Mouse (Mus musculus) heart, adult 2 months (tissue): ENCODE data around the gene Hoxa6. TPM values are rescaled to one million over a fixed set of nuclear protein-coding genes. Genes with fewer than 3 reads are reported as not detected.

ENCODE experiments used
- DNase-seq, 2 experiments: peaks; one replicate each; pipeline ENCODE4 v3.0.0; 2021
- H3K27ac ChIP-seq: fragments of 200-600 bp; 2 replicates; pipeline ENCODE4 v1.8.1; 2022
- H3K27me3 ChIP-seq: fragments of 200-500 bp; 2 replicates; pipeline ENCODE4 v1.6.1; 2012; ENCODE audit warnings: mild to moderate bottlenecking, low read length, inconsistent platforms, mixed read lengths; ENCODE audit not compliant: control insufficient read depth, insufficient read depth
- H3K36me3 ChIP-seq: fragments of 200-500 bp; 2 replicates; pipeline ENCODE4 v1.6.1; 2012; ENCODE audit warnings: low read length, inconsistent platforms; ENCODE audit not compliant: control insufficient read depth, insufficient read depth
- H3K4me1 ChIP-seq: fragments of 200-500 bp; 2 replicates; pipeline ENCODE4 v1.6.1; 2011; ENCODE audit warnings: low read length; ENCODE audit not compliant: control insufficient read depth, insufficient read depth
- H3K4me3 ChIP-seq: fragments of 200-600 bp; 2 replicates; pipeline ENCODE4 v1.8.1; 2022
- H3K79me2 ChIP-seq: fragments of 200-500 bp; replicated peaks from 2 replicates; pipeline ENCODE4 v1.6.1; 2012; ENCODE audit warnings: mild to moderate bottlenecking, inconsistent platforms, low read length, moderate library complexity, mixed read lengths; ENCODE audit not compliant: control insufficient read depth, insufficient read depth
- H3K9ac ChIP-seq: fragments of 200-500 bp; 2 replicates; pipeline ENCODE4 v1.6.1; 2012; ENCODE audit warnings: low read depth, mild to moderate bottlenecking, control low read depth, inconsistent platforms, low read length, mixed read lengths
- CTCF ChIP-seq: fragments of 200-600 bp; IDR thresholded peaks from 2 replicates; pipeline ENCODE4 v1.8.1; 2022; ENCODE audit warnings: antibody characterized with exemption, mild to moderate bottlenecking, moderate library complexity
- EP300 ChIP-seq: fragments of 200-500 bp; IDR thresholded peaks from 2 replicates; pipeline ENCODE4 v1.6.1; 2011; ENCODE audit warnings: low read depth, low read length, control low read depth; ENCODE audit not compliant: insufficient read depth
- POLR2A ChIP-seq: fragments of 200-500 bp; IDR thresholded peaks from 2 replicates; pipeline ENCODE4 v1.6.1; 2011; ENCODE audit warnings: mild to moderate bottlenecking, low read depth, low read length, control low read depth; ENCODE audit not compliant: insufficient read depth
- WGBS: fragments of 180-500 bp; shearing (Covaris S2); methylation state at CpG from one replicate; pipeline ENCODE4 v1.1.7; 2018; 5-methylcytosine and 5-hydroxymethylcytosine counted together
- intact Hi-C: fragments of 180-260 bp; cut with DNase I; formaldehyde crosslinking; loops from one replicate; pipeline ENCODE4 v1.15.1; 2025
- polyA plus RNA-seq: library from polyadenylated mRNA; depleted of rRNA; stranded (reverse); fragments of >200 nt; gene quantifications from 2 replicates; pipeline ENCODE4 v1.2.3, GENCODE M21; 2012
- total RNA-seq, 2 experiments: library from RNA; stranded (reverse); gene quantifications; 2 replicates each; pipeline ENCODE4 v1.2.3; 2021

Gene Hoxa6
- total and polyA plus RNA-seq, 3 experiments = not detected

DNA sequence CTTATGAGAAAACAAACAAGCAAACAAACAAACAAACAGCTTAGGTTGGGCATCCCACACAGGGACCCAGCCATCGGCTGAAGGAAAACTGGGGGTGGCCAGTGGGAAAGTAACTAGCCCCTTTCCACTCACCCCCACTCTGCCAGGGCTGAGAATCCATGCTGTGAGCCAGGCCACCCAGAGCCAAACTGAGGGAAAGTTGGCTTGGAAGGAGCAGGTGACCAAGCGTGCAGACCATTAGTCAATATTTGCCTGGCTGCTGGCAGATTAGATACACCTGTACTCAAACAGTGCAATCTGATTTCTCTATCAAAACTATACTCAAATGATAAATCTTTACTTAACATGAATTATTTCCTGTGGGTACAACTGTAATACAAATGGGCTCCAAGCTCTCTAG lies 26.5 kb downstream of the Hoxa6 start:
- WGBS = 39% methylated on average over 2 of the region's 2 CpGs
- no peaks in the 10 kb centered on the region for H3K36me3 ChIP-seq
- H3K4me1 ChIP-seq = no peaks in the 10 kb centered on the region
- TF ChIP-seq CTCF (no peak), POLR2A (no peak), EP300 (no peak)
- no peak overlapping the region for H3K4me3 ChIP-seq
- H3K9ac ChIP-seq = no peak overlapping the region
- DNase-seq = no peak
- intact Hi-C loops = no loop called here
- H3K79me2 ChIP-seq = no peaks in the 10 kb centered on the region
- H3K27me3 ChIP-seq = peaks cover 16% of the 10 kb centered on the region
- no peak overlapping the region for H3K27ac ChIP-seq

DNA sequence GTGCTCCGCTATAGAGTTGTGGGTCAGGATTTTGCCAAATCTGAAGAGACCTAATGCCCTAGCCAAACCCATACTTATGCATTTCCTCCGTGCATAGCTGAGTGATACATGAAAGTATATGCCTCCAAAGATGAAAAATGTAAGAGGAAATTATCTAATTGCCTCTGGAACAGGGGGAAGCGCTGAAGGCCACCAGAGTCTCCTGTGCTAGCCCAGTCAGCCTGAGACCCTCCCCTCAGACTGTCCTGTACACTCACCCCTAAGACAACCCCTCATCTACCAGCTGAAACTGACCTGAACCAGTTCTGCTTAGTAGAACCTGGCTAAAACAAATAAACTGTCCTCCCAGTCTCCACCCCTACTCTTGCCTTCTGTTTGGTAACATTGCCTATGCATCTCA lies 27.8 kb downstream of the Hoxa6 start:
- no peak overlapping the region for H3K4me3 ChIP-seq

DNA sequence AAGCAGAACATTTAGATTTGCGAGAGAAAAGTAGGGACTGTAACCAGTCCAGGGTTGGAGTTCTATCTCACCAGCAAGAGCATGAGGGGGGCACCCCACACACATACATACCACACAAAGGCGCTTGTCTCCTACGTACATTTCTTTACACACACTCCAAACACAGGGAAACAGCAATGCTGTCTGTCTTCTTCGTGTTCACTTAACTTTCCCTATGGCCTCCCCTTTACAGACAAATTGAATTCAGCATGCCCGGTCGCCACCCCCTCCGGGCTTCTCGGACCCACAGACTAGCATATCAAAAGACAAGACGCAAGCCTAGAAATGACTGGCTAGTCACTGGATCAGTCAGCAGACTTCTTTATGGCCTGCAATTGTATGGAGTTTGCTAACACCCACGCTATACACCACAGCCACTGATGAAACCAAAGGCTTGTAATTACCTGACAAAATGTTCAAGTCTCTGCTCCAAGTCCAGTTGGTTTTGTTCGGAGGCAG lies 28.3 kb downstream of the Hoxa6 start:
- H3K27ac ChIP-seq = peak overlapping the region; percentile 12; the same call in 1 of the 2 replicates

More for the DNA sequence above, 27.8 kb downstream of the Hoxa6 start:
- Histone ChIP-seq H3K27ac (no peak overlapping the region), H3K4me1 (no peaks in the 10 kb centered on the region), H3K36me3 (no peaks in the 10 kb centered on the region), H3K79me2 (no peaks in the 10 kb centered on the region), H3K9ac (no peak overlapping the region), H3K27me3 (peaks cover 14% of the 10 kb centered on the region)
- TF ChIP-seq CTCF (no peak), EP300 (no peak), POLR2A (no peak)
- 32% methylated on average over 3 of the region's 3 CpGs for WGBS
- intact Hi-C loops = no loop called here
- no peak for DNase-seq

DNA sequence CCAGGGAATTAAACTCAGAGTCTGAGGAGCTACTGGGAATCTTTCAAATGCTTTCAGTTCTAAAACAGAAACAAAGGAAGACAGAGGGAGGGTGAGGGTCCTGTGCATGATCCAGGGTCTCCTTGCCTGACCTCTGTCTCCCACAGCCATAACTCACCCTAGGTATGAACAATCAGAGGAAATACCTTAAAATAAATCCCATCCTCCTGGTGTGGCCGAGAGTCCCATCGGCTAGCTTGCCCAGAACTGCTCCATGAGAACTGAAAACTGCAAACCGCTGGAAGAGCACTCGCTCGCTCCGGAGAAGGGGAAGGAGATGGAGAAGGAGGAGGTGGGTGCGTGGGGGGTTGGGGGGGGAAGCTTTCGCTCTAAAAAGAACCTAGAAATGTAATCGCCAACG lies 28.8 kb downstream of the Hoxa6 start:
- TF ChIP-seq CTCF = no peak
- no peak for TF ChIP-seq POLR2A
- no peak for TF ChIP-seq EP300
- Histone ChIP-seq H3K27me3 (peaks cover 16% of the 10 kb centered on the region), H3K4me1 (no peaks in the 10 kb centered on the region), H3K79me2 (no peaks in the 10 kb centered on the region), H3K36me3 (no peaks in the 10 kb centered on the region), H3K4me3 (peak overlapping the region; percentile 16; the same call in 1 of the 2 replicates), H3K9ac (no peak overlapping the region), H3K27ac (peak overlapping the region; percentile 26)
- no peak for DNase-seq
- 9% methylated on average over 10 of the region's 10 CpGs for WGBS
- intact Hi-C loops = no loop called here

More for the DNA sequence above, 28.3 kb downstream of the Hoxa6 start:
- H3K79me2 ChIP-seq = no peaks in the 10 kb centered on the region
- H3K36me3 ChIP-seq = no peaks in the 10 kb centered on the region
- no peak for TF ChIP-seq CTCF
- no peak for TF ChIP-seq EP300
- no peak for TF ChIP-seq POLR2A
- H3K4me1 ChIP-seq = no peaks in the 10 kb centered on the region
- no peak overlapping the region for H3K9ac ChIP-seq
- DNase-seq = no peak
- H3K4me3 ChIP-seq = peak overlapping the region; percentile 16; the same call in 1 of the 2 replicates
- WGBS = 16% methylated on average over 11 of the region's 11 CpGs
- intact Hi-C loops = no loop called here
- H3K27me3 ChIP-seq = peaks cover 15% of the 10 kb centered on the region

DNA sequence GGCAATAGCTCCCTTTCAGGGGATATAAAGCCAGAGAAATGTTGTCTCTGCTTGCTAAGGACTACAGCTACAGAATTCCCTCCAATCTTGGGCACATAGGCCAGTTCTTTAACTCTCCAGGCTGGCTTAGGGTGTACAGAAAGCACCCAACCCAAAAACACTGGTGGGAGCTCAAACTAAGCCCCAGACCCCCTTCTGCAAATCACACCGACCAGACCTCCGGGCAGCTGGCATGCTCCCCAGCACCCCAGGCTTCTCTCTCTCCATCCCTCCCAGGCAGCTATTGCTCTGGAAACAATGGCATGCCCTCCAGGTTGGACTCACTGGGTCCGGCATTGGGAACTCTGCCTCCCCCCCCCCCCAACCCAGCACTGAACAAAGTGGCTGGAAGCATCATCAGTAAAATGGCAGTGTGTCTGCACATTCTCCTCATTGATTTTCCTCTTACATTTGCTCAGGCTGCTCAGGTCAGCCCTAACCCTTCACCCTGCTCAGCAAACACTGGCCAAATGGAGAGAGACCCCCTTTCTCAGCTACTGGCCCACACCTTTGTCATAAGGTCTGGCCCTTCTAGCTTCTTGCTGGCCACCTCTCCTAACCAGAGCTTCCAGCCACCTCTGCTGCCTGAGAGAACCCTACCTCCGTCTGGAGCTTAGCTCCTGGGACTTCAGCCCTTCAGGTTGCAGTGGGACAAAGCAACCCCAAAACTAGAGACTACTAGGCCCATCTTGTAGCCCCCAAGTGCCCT lies 29.4 kb downstream of the Hoxa6 start:
- H3K9ac ChIP-seq = no peak overlapping the region
- intact Hi-C loops = no loop called here

DNA sequence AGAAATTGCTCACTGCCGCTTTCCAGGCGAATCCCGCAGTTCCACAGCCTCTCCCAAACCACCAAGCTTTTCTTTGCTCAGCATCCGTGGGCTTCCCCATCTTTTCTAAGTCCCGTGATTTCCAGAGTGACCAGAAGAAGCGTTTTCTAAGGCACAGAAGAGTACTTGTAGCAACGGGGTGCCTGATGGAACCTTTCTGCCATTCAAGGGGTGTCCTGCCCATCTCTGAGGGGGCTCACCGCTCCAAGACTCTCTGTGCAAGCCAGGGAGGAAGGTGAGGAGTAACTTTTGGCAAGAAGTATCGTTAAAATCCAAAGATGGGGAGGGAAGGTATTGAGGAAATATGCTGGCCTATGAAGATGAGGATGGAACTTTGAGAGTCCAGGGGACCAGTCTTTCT lies 30.7 kb downstream of the Hoxa6 start:
- intact Hi-C loops = no loop called here
- H3K27me3 ChIP-seq = peaks cover 10% of the 10 kb centered on the region
- H3K36me3 ChIP-seq = no peaks in the 10 kb centered on the region
- H3K27ac ChIP-seq = no peak overlapping the region; the same call in 1 of the 2 replicates
- DNase-seq = no peak
- no peak overlapping the region for H3K9ac ChIP-seq
- no peak overlapping the region for H3K4me3 ChIP-seq
- H3K4me1 ChIP-seq = no peaks in the 10 kb centered on the region
- H3K79me2 ChIP-seq = no peaks in the 10 kb centered on the region
- TF ChIP-seq CTCF (no peak), EP300 (no peak), POLR2A (no peak)
- 9% methylated on average over 9 of the region's 9 CpGs for WGBS

More for the DNA sequence above, 29.4 kb downstream of the Hoxa6 start:
- Histone ChIP-seq H3K27me3 (peaks cover 12% of the 10 kb centered on the region), H3K79me2 (no peaks in the 10 kb centered on the region), H3K27ac (peak overlapping the region; percentile 26), H3K4me3 (no peak overlapping the region), H3K4me1 (no peaks in the 10 kb centered on the region), H3K36me3 (no peaks in the 10 kb centered on the region)
- TF ChIP-seq POLR2A (no peak), CTCF (no peak), EP300 (no peak)
- DNase-seq = no peak
- 13% methylated on average over 4 of the region's 4 CpGs for WGBS
